Mouse (Mus musculus): ENCODE measurements around the gene Gm49721. TPM values are rescaled to one million over a fixed set of nuclear protein-coding genes. Genes with fewer than 3 reads are reported as not detected.

The Gm49721 gene
- polyA plus RNA-seq (2017; shearing (Covaris generic)), result 1 to 10 TPM in 1 of 2 experiments, under 1 TPM in 1; 0.28 to 2.8 TPM

GRCm38 (mm10) chr17:6978287-6979248 is at the start of gene Gm49721:
Gene Gm49721 (plus strand): TSS chr17:6978904.

DNA sequence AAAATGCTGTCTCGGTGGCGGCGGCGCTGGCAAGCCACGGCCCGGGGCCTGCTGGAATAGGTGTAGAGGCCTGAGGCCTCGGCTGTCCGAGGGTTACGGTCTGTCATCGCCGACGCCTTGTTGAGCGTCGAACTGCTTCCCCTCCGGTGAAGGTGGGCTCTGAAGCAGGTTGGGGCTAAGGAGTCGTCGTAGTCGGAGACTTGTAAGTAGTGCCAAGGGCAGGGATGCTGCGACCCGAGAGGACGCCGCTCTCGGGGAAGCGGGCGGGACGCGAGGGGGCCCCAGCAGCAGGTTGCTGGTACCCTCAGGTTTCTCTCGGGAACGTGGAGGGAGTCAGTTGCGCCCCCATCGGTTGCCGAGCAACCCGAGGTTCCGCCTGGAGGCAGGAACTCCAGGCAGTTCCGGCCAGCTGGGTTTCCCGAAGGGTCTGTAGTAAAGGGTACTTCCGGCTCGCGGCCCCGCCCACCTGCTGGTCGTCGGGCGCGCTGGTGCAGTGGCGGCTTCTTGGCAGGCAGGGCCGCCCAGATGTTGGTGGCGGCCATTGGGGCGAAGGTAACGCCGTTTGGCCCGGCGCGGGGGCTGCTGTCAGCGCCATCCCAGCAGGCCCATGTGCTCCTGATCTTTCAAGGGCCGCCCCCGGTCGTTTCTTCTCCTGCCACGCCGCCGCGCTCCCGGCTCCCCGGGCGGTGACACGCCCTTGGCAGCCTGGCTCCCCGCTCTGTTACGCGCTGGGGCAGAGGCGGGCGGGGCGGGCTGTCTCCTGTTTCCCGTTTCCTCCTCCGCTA is 30.5 kb upstream of the Gm49721 start, which contains the start of gene Rsph3b:
TSS of gene Rsph3b (minus strand) at position 699 of the 785 bp plus-strand sequence.

GRCm38 (mm10) chr17:6960776-6961175 is 17.9 kb upstream of the Gm49721 start, which contains the start of gene Tagap1:
Gene Tagap1 (minus strand): TSS chr17:6961156.

DNA sequence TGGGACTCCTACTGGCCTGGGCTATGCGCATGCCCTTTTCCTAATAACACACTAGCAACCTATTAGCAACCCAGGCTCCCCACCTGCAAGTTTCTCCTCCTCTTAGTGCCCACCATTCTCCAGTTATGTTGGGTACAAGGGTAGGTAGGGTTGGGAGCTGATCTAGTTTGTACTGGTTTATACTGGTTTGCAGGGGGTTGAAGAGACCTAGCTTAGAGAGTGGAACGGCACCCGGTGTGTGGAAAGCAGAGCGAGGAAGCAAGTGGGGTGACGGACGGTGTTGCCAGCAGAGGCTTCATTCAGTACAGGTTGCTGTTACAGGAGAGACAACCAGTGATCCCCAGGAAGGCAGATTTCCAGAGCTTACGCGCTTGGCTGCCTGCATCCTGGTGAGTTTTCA is 8.4 kb upstream of the Gm49721 start, which contains the start of gene Rnaset2b:
TSS of gene Rnaset2b (plus strand) at position 301 of the 400 bp plus-strand sequence.

DNA sequence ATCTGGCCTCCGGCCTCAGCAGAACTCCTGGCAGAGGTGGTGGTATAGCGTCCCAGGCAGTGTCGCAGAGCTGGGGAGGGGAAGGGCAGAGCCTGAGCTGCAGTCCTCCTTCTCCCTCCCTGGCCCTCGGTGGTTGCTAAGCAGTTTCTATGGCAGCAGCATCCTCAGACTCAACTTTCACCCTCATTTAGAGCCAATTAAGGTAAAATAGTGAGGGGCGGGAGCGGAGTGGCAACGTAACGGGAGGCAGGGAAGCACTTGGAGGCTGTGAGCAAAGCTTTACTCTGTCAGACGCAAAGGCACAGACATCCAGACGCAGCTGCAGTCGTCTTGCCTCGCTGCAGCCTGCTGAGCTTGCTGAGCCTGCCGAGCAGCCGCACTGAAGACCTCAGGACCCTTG is 46.6 kb downstream of the Gm49721 start, which contains the start of gene Gm1604a:
TSS of gene Gm1604a (plus strand) at position 312 of the 400 bp plus-strand sequence.

Other genes starting within 250 kb of the Gm49721 start
- 100 to 1,000 TPM; 254 to 374 TPM for gene Ezr, start 196.1 kb upstream of the Gm49721 start, polyA plus RNA-seq (2017; shearing (Covaris generic))
- gene Rsph3b, start 30.2 kb upstream of the Gm49721 start, polyA plus RNA-seq (2017; shearing (Covaris generic)), result 10 to 100 TPM; 37.3 to 37.9 TPM
- 10 to 100 TPM; 59.6 to 62.8 TPM for gene Tagap1, start 17.7 kb upstream of the Gm49721 start, polyA plus RNA-seq (2017; shearing (Covaris generic))
- gene Rnaset2b, start 8.3 kb upstream of the Gm49721 start, polyA plus RNA-seq (2017; shearing (Covaris generic)), result 1,000 to 10,000 TPM in 1 of 2 experiments, 100 to 1,000 TPM in 1; 841 to 1,313 TPM
- gene Gm1604a, start 46.7 kb downstream of the Gm49721 start, polyA plus RNA-seq (2017; shearing (Covaris generic)), result under 1 TPM in 1 of 2 experiments, not detected in 1; 0.60 TPM
- 1 to 10 TPM; 2.8 to 7.2 TPM for gene Rps6ka2, start 191.2 kb downstream of the Gm49721 start, polyA plus RNA-seq (2017; shearing (Covaris generic))

Data from inflammation-experienced regulatory T-cells (primary cell).